Mouse (Mus musculus): ENCODE data around the gene Cfap221.

Gene Cfap221

GRCm38 (mm10) chr1:119907206-119907748 lies 89.8 kb downstream of the Cfap221 start:
- DNase-seq (ENCODE audit: low spot score in 2 of 2) = no peak

DNA sequence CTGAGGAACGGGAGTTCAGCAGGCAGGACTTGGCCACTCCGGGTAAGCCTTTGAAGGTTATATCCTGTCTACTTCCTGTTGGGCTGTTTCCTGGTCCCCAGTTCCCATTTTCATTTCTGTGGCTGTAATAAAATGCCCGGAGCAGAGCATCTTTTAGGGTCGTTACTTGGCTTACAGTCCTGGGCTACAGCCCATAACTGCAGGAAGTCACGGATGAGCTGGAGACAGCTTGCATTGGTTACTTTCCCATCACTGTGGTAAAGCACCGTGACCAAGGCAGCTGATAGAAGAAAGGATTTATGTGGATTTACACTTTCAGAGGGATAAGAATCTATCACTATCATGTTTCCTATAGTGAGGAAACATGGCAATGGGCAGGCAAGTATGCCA lies 93.8 kb downstream of the Cfap221 start:
- no peak for DNase-seq (ENCODE audit: low spot score in 2 of 2)

DNA sequence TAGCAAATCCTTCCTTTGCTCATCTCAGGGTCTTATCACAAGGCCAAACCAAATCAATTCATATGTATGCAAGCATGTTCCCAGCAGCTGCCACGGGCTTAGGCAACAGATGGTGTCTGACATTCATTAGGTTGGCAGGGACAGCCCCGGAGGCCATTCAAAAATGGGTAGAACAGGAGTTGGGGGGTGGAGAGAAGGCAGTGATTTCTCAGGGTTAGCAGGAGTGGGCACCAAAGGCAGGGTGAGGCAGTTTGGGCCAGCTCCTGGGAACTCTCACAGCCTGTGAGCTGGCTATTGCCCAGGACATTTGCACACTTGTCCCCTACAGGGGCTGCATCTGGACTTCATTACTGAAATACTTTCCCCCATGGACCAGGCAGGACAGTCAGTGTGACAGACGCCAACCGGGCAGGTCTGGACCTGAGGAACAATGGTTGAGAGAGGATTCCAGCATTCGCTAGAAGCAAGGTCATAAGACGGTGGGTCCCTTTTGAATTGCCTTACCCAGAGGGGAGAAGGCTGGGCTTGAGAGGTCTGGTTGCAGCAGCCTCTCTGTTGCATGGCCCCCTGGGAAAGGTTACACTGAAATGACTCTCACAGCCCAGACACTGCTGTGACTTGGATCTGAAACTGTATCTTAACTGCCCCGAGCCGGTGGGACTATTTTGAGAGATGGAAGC lies 94.3 kb downstream of the Cfap221 start:
- peak in 1 of 2 experiments; percentile 50 for DNase-seq (ENCODE audit: low spot score in 2 of 2)

DNA sequence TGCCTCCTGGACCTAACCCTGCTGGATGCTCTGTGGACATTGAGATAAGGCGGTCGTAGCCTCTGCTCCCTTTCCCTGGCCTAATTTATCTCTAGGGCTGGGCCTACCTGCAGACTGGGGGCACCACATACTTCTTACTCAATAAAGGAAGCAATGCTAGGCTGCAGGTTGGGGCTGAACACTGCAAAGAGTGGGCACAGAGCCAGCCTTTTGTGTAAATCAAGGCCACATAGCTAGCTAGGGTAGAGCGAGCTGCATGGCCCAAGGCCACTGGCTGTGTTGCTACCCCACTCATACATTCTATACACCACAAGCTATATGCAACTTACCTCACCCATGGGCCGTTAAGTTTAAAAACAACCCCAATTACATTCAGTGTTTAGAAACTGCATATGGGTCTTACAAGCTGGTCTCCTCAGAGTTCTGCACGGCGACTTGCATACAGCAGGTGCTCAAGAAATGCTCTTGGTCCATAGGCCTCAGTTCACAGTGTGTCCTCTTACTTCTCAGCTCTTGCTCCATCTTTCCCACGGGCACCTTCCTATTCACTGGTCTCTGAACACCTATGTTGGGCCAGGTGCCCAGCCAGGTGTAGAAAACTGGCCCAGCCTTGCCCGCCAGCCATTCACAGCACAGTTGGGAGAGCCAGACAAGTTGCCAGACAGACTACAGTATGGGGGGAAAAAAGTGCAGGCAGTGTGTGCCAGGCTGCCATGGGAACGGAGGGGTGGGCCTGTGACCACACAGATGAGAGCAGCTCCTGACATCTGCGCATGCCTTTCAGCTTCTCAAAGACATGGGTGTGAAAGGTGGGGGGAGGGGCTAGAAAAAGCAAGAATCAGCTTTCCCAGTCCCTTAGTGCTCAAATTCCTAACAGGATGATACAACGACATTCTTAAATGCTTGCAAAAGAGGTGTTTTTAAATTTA lies 97.6 kb downstream of the Cfap221 start:
- peak in 1 of 2 experiments; percentile 34 for DNase-seq (ENCODE audit: low spot score in 2 of 2)

GRCm38 (mm10) chr1:119894936-119895335 lies 102.1 kb downstream of the Cfap221 start:
- DNase-seq (ENCODE audit: low spot score in 2 of 2) = peak; percentile 51 to 74

- no peak for DNase-seq (ENCODE audit: low spot score in 2 of 2)
Observed at GRCm38 (mm10) chr1:119893600-119893999, 103.4 kb downstream of the Cfap221 start.

DNA sequence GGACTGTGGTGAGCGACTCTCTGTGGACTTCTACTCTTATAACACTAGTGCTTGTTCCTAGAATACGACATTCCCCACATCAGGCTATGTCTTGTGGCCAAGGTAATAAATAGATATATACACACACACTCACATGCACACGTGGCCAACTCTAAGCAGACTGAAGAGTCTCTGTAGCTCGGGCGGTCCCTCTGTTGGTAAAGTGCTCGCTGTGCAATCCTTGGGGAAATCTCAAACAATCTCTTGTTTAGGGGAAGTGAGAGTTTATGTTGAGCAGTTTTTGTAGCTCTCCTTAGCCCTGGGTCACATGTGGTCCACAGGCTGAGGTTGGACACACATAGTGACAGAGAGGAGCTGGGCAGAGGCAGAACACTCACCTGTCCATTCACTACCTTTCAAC lies 104.1 kb downstream of the Cfap221 start:
- no peak for DNase-seq (ENCODE audit: low spot score in 2 of 2)

GRCm38 (mm10) chr1:119891865-119892264 lies 105.2 kb downstream of the Cfap221 start:
- DNase-seq (ENCODE audit: low spot score in 2 of 2) = no peak

DNA sequence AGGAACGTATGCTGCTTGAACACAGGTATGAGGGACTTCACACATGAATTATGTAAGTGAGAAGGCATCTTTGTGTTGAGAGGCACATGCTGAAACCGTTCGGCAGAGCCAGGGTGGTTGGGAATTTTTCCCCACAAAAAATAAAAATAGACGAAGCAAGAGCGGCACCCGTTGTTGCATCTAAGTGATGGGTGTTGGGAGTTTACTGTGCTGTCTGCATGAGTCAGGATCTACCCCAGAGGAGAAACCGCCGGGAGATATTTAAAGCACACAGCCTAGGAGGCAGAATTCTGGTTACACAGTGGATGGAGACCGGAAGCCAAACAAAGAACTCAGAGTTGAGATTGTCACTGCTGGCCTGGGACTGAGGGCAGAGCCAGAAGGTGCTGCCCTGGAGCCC lies 105.9 kb downstream of the Cfap221 start:
- DNase-seq (ENCODE audit: low spot score in 2 of 2) = no peak

- DNase-seq (ENCODE audit: low spot score in 2 of 2) = no peak
Observed at GRCm38 (mm10) chr1:119889347-119889746, 107.7 kb downstream of the Cfap221 start.

- DNase-seq (ENCODE audit: low spot score in 2 of 2) = no peak
Observed at GRCm38 (mm10) chr1:119886320-119886719, 110.7 kb downstream of the Cfap221 start.

GRCm38 (mm10) chr1:119884272-119884671 lies 112.8 kb downstream of the Cfap221 start:
- DNase-seq (ENCODE audit: low spot score in 2 of 2) = no peak

DNA sequence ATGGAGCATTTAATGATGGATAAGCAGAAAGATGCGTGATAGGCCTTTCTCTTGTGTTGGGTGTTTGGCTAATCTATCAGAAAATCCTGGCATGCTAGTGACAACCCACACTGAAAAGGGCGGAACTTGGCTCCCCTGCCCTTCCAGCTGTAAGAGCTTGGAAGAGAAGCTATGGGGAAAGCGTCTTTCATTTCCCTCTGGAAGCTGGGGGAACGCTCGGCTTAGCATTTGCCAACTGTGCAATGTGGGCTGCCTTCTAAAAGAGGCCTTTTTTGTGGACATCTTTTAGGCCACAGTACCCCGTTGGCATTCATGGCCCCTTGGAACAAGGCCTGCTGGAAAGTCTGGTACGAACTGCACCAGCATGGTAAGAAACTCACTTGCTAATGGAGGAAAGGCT lies 118.1 kb downstream of the Cfap221 start:
- peak in 1 of 2 experiments; percentile 62 for DNase-seq (ENCODE audit: low spot score in 2 of 2)

- no peak for DNase-seq (ENCODE audit: low spot score in 2 of 2)
Observed at GRCm38 (mm10) chr1:119877469-119877868, 119.6 kb downstream of the Cfap221 start.
